Mouse (Mus musculus) cerebellum, postnatal 14 days (tissue): ENCODE measurements at regions not wholly inside any gene's neighbourhood (a gene's known extent, or its start where the extent isn't known, plus 50 kb on each side); places are given as distances from the start of the nearest gene placed in this dataset.

Source experiments
- DNase-seq, 2 experiments: peaks; one replicate each; pipeline ENCODE4 v3.0.0; 2021; ENCODE audit warnings: mixed read lengths in 2 of 2

DNA sequence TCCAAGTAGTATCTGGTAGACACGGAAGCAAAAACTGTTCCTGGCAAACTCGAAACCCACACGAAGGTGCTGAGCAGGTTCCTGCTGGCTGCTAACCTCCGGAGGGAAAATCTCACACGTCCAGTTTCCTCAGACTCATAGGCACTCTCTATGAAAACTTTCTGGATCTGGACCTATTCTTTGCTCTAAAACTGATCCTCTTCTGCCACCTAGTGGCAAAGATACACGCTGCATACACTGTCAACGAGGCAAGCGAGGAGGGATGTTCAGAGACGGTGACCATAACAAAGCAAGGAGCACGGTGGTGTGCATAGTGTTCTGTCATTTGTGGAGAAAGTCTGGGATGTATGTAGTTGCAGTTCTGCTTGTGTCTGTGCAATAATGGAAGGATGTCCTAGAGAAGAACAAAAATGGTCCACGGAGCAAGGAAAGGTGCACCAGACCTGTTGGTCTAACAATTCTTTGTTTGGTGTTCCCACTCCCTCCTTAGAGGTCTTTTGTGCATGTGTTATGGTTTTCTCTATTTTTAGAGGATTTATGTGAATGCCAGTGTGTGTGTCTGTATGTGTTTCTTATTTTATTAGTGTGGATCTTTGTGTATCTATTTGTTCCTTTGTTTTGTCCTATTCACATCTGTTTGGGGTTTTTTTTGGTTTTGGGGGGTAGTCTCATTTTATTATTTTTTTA lies 57.0 kb upstream of the Siglech start:
- DNase-seq: peak; percentile 74
